Mouse (Mus musculus) heart, embryonic 14.5 days (tissue): ENCODE results near the gene Tecpr1. TPM values are rescaled to one million over a fixed set of nuclear protein-coding genes. Genes with fewer than 3 reads are reported as not detected.

ENCODE experiments used
- ATAC-seq: fragments of 200-750 bp; cut with Nextera tagmentation; 2 replicates; pipeline ENCODE4 v1.8.0; 2017; ENCODE audit warnings: low read depth, moderate TSS enrichment; ENCODE audit not compliant: insufficient number of reproducible peaks, insufficient read depth, low FRiP score
- H3K27ac ChIP-seq, 2 experiments: fragments of 200-500 bp in 1 of 2; fragments of 300-500 bp in 1 of 2; sonication (generic) in 1 of 2; replicated peaks in 1 of 2; 2 replicates each; pipeline ENCODE4 v1.5.1; 2012 to 2014; ENCODE audit warnings: low read depth in 2 of 2, low read length in 2 of 2, control low read depth in 1 of 2, mild to moderate bottlenecking in 1 of 2, mixed read lengths in 1 of 2; ENCODE audit not compliant: control insufficient read depth in 1 of 2, insufficient read depth in 1 of 2
- H3K27me3 ChIP-seq: fragments of 300-500 bp; sonication (generic); 2 replicates; pipeline ENCODE4 v1.6.1; 2014; ENCODE audit warnings: mild to moderate bottlenecking, low read length, control low read depth; ENCODE audit not compliant: control insufficient read depth, insufficient read depth
- H3K36me3 ChIP-seq: fragments of 300-500 bp; sonication (generic); 2 replicates; pipeline ENCODE4 v1.6.1; 2014; ENCODE audit warnings: mild to moderate bottlenecking, control low read depth, low read length, mixed read lengths; ENCODE audit not compliant: control insufficient read depth, insufficient read depth
- H3K4me1 ChIP-seq, 2 experiments: fragments of 200-500 bp in 1 of 2; fragments of 300-500 bp in 1 of 2; sonication (generic) in 1 of 2; 2 replicates each; pipeline ENCODE4 v1.6.1; 2012 to 2014; ENCODE audit warnings: low read length in 2 of 2, control low read depth in 1 of 2, mixed read lengths in 1 of 2; ENCODE audit not compliant: control insufficient read depth in 2 of 2, insufficient read depth in 2 of 2
- H3K4me2 ChIP-seq: fragments of 300-500 bp; sonication (generic); 2 replicates; pipeline ENCODE4 v1.6.1; 2014; ENCODE audit warnings: mild to moderate bottlenecking, low read length
- H3K4me3 ChIP-seq, 2 experiments: fragments of 200-500 bp in 1 of 2; fragments of 300-500 bp in 1 of 2; sonication (generic) in 1 of 2; 2 replicates each; pipeline ENCODE4 v1.5.1; 2012 to 2014; ENCODE audit warnings: low read length in 2 of 2, mild to moderate bottlenecking in 2 of 2, control low read depth in 1 of 2, low read depth in 1 of 2, moderate library complexity in 1 of 2; ENCODE audit not compliant: control insufficient read depth in 1 of 2, insufficient read depth in 1 of 2
- H3K9ac ChIP-seq: fragments of 300-500 bp; sonication (generic); 2 replicates; pipeline ENCODE4 v1.6.1; 2014; ENCODE audit warnings: mild to moderate bottlenecking, low read length
- H3K9me3 ChIP-seq: fragments of 300-500 bp; sonication (generic); 2 replicates; pipeline ENCODE4 v1.6.1; 2016; ENCODE audit warnings: low read length, control low read depth; ENCODE audit not compliant: control insufficient read depth
- WGBS: fragments of 180-500 bp; shearing (Covaris S2); extraction: QIAGEN DNeasy Blood & Tissue Kit; methylation state at CpG from one replicate; pipeline ENCODE4 v1.1.7; 2014; 5-methylcytosine and 5-hydroxymethylcytosine counted together
- polyA plus RNA-seq: library from polyadenylated mRNA; unstranded; fragments of >200 nt; fragmentation: Nextera tagmentation; extraction: Ambion mirVana; gene quantifications from 2 replicates; pipeline ENCODE4 v1.2.1, GENCODE M21; 2014

The Tecpr1 gene
- polyA plus RNA-seq, 1 experiment from 2014 or later, result 14.4 TPM

DNA sequence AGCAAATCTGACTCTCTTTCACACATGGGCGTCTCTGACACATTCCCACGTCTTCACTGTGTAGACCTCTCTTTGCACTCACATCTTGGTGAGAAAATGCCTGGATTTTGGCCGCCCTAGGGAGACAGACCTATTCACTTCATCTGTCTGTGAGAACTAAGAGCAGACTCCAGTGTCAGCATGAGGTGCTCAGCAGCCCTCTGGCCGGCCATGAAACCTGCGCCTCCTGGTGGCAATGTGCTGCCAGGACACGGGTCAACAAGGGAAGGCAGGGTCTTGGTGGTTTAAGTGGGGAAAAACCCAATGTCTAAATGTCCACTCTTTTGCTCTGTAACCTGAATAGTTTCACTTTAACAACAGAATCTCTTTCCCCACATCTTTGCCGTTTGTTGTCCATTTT, 9.0 kb downstream of the Tecpr1 start:
- Histone ChIP-seq H3K4me2 (no peak overlapping the region), H3K4me3 (no peak overlapping the region), H3K4me1 (no peaks in the 10 kb centered on the region), H3K27me3 (no peaks in the 10 kb centered on the region), H3K36me3 (peaks cover 57% of the 10 kb centered on the region), H3K9me3 (no peaks in the 10 kb centered on the region), H3K27ac (no peak overlapping the region), H3K9ac (no peak overlapping the region)
- no peak for ATAC-seq
- 28% methylated on average over 7 of the region's 7 CpGs for WGBS

DNA sequence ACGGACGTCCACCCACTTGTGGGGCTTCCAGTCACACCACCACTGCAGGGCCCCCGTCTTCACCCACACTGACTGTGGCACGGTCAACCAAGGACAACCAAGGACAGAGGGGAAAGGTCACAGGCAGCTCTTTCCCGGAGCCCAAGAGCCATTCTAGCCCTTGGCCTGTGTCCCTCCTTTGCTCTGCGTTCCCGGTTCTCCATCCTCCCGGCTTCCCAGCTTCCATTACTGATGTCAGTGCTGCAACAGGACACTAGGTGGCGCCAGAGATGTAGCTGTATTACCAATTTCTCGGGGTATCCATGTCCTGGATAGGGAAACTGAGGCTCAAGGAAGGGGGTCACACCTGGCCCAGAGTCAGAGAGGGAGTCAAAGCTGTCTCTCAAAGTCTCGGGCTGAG, 15.9 kb downstream of the Tecpr1 start:
- H3K4me2 ChIP-seq, result no peak overlapping the region
- 46% methylated on average over 11 of the region's 11 CpGs for WGBS
- H3K9ac ChIP-seq, result no peak overlapping the region
- H3K9me3 ChIP-seq, result peaks cover 2% of the 10 kb centered on the region
- no peak overlapping the region for H3K4me3 ChIP-seq
- H3K27me3 ChIP-seq, result no peaks in the 10 kb centered on the region
- H3K4me1 ChIP-seq, result no peaks in the 10 kb centered on the region
- H3K36me3 ChIP-seq, result peaks cover 72% of the 10 kb centered on the region
- no peak overlapping the region for H3K27ac ChIP-seq
- ATAC-seq, result no peak

DNA sequence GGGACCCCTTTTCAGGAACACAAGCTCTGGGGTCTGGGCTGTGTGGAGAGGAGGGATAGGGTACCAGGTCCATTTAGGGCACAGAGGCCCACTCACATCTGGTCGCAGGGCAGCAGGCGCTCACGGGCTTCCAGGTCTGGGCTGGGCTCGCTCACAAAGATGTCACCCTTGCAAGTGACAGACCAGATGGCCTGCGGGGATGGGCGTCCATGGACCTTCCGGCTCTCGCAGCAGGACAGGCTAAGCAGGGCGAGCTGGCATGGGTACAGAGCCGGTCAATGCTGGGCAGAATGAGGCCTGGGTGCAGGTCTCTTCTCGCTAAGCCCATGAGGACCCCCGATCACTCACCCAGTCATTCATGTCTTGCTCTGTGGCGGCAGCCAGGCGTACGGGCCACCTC, 17.3 kb downstream of the Tecpr1 start:
- 88% methylated on average over 15 of the region's 15 CpGs for WGBS
- ATAC-seq, result no peak

DNA sequence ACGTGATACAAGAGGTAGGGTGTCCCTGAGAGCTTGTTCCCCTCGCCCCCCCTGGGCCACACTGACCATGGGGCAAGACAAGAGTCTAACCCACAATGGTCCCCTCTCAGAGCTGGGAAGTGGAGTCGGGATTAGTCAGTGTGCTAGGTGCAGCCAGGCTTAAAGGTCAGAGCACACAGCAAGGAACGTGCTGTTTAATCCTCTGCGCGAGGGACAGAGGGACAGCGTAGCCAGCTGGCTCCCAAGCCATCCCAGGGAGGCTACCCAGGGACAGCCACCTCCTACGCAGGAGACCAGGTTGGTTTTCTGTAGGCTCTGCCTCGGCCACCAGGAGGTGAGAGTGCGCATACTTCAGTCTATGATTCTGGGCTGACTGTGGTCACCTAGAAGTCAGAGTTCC, 18.5 kb downstream of the Tecpr1 start:
- Histone ChIP-seq H3K4me3 (no peak overlapping the region), H3K4me1 (no peaks in the 10 kb centered on the region), H3K9me3 (peaks cover 5% of the 10 kb centered on the region), H3K27me3 (no peaks in the 10 kb centered on the region), H3K4me2 (no peak overlapping the region), H3K36me3 (peaks cover 64% of the 10 kb centered on the region), H3K27ac (no peak overlapping the region), H3K9ac (no peak overlapping the region)
- no peak for ATAC-seq
- 84% methylated on average over 10 of the region's 10 CpGs for WGBS

More for the DNA sequence above, 17.3 kb downstream of the Tecpr1 start:
- no peak overlapping the region for H3K9ac ChIP-seq
- no peak overlapping the region for H3K4me3 ChIP-seq
- H3K4me2 ChIP-seq, result no peak overlapping the region
- H3K9me3 ChIP-seq, result peaks cover 5% of the 10 kb centered on the region
- H3K27me3 ChIP-seq, result no peaks in the 10 kb centered on the region
- H3K4me1 ChIP-seq, result no peaks in the 10 kb centered on the region
- no peak overlapping the region for H3K27ac ChIP-seq
- peaks cover 67% of the 10 kb centered on the region for H3K36me3 ChIP-seq

DNA sequence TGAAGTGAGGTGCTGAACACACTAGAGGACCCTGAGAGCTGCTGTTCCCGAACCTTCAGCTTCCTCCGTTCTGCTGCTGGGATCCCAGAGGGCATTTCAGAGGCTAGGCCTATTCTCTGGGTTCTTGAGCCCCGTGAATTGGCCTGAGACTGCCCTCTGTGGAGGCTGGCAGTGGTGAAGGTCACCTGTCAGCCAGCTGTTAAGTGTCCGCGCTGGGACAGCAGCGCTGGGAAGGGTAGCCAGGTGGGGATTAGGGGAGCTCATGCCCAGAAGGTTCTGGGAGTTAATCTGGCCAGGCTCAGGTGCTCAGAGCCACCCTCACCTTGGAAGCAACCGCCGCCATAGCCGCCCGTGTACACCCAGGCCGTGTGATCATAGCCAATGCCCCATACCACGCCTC, 19.1 kb downstream of the Tecpr1 start:
- H3K27ac ChIP-seq, result no peak overlapping the region
- H3K9me3 ChIP-seq, result peaks cover 5% of the 10 kb centered on the region
- no peaks in the 10 kb centered on the region for H3K4me1 ChIP-seq
- WGBS, result 91% methylated on average over 12 of the region's 12 CpGs
- no peak overlapping the region for H3K9ac ChIP-seq
- no peak for ATAC-seq
- H3K4me2 ChIP-seq, result no peak overlapping the region
- H3K4me3 ChIP-seq, result no peak overlapping the region
- peaks cover 58% of the 10 kb centered on the region for H3K36me3 ChIP-seq
- no peaks in the 10 kb centered on the region for H3K27me3 ChIP-seq

DNA sequence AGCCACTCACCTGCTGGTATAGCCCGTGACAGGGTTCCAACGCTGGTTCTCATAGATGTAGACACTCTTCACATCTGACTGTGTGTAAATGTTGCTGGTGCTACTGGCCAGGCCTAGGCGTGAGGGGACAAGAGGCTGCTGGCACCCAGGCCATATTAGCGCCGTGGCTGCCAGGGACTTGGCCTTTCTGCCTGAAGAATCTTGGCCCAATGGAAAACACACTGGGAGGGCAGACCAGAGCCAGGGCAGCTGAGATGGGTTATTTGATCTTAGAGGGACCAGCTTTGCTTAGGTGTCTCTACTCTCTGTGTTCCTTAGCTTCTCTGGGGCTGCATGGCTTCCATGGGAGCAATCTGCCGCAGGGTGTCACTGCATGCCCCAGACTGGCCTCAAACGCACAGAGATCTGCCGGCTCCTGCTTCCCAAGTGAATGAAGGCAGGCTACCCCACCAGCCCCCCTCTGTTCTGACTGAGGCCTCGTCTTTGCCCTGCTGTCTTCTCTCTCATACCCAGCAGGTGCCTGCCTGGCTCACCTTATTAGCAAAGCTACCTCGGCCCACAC, 19.9 kb downstream of the Tecpr1 start:
- Histone ChIP-seq H3K27me3 (no peaks in the 10 kb centered on the region), H3K9me3 (peaks cover 5% of the 10 kb centered on the region), H3K27ac (no peak overlapping the region), H3K9ac (no peak overlapping the region), H3K4me1 (no peaks in the 10 kb centered on the region), H3K36me3 (peaks cover 54% of the 10 kb centered on the region), H3K4me3 (no peak overlapping the region), H3K4me2 (no peak overlapping the region)
- WGBS, result 90% methylated on average over 10 of the region's 10 CpGs
- no peak for ATAC-seq

DNA sequence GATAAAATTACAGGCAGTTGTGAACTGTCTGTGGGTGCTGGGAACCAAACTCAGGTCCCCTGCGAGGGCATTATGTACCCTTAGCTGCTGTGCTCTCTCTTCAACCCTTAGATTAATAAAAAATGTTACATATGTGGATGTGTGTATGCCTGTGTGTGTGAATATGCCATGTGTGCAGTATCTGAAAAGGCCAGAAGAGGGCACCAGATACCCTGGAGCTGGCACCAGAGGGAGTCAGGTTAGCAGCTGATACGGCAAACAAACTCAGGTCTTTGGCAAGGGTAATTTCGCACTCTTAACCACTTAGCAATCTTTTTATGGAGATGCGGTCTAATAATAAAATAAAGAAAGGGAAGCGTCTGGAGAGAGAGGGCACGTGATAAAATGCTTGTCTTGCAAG, 21.0 kb downstream of the Tecpr1 start:
- WGBS, result 94% methylated on average over 6 of the region's 6 CpGs
- Histone ChIP-seq H3K9ac (no peak overlapping the region), H3K4me3 (no peak overlapping the region), H3K36me3 (peaks cover 49% of the 10 kb centered on the region), H3K27me3 (no peaks in the 10 kb centered on the region), H3K4me2 (no peak overlapping the region), H3K9me3 (peaks cover 5% of the 10 kb centered on the region), H3K27ac (no peak overlapping the region), H3K4me1 (no peaks in the 10 kb centered on the region)
- ATAC-seq, result no peak

DNA sequence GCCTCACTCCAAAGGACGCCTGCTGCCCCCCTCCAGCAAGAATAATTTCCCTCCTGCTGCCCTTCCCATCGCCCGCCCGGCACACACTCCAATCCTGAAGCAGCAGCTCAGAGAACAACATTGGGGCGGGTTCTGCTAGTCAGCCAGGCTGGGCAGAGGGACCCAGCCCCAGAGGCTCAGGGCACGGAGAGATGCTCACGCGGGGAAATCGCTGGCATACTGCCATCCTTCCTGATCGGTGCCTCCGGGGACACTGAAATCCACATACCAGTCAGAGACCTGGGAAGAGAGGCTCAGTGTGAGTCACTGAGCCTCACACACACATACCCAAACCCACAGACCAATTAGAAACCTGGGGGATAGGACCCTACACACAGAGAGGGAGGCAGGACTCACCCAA, 22.8 kb downstream of the Tecpr1 start:
- H3K4me2 ChIP-seq, result no peak overlapping the region
- H3K4me3 ChIP-seq, result no peak overlapping the region
- WGBS, result 63% methylated on average over 11 of the region's 11 CpGs
- H3K9ac ChIP-seq, result no peak overlapping the region
- no peaks in the 10 kb centered on the region for H3K27me3 ChIP-seq
- no peaks in the 10 kb centered on the region for H3K4me1 ChIP-seq
- peaks cover 5% of the 10 kb centered on the region for H3K9me3 ChIP-seq
- ATAC-seq, result no peak
- H3K36me3 ChIP-seq, result peaks cover 45% of the 10 kb centered on the region
- H3K27ac ChIP-seq, result no peak overlapping the region
